Mouse (Mus musculus) neural tube, embryonic 15.5 days (tissue): ENCODE results near the gene Hydin. TPM values are rescaled to one million over a fixed set of nuclear protein-coding genes. Genes with fewer than 3 reads are reported as not detected.

ENCODE experiments used
- ATAC-seq: fragments of 200-750 bp; cut with Nextera tagmentation; 2 replicates; pipeline ENCODE4 v1.8.0; 2017; ENCODE audit warnings: mild to moderate bottlenecking, moderate TSS enrichment, moderate library complexity; ENCODE audit not compliant: low FRiP score
- H3K27ac ChIP-seq: fragments of 300-500 bp; sonication (generic); replicated peaks from 2 replicates; pipeline ENCODE4 v1.5.1; 2015; ENCODE audit warnings: mild to moderate bottlenecking, inconsistent platforms
- H3K27me3 ChIP-seq: fragments of 300-500 bp; sonication (generic); replicated peaks from 2 replicates; pipeline ENCODE4 v1.6.1; 2015; ENCODE audit warnings: inconsistent platforms
- H3K36me3 ChIP-seq: fragments of 300-500 bp; sonication (generic); 2 replicates; pipeline ENCODE4 v1.6.1; 2015; ENCODE audit warnings: inconsistent platforms
- H3K4me1 ChIP-seq: fragments of 300-500 bp; sonication (generic); 2 replicates; pipeline ENCODE4 v1.6.1; 2015; ENCODE audit warnings: inconsistent platforms
- H3K4me2 ChIP-seq: fragments of 300-500 bp; sonication (generic); 2 replicates; pipeline ENCODE4 v1.6.1; 2015; ENCODE audit warnings: inconsistent platforms, mild to moderate bottlenecking, moderate library complexity
- H3K4me3 ChIP-seq: fragments of 300-500 bp; sonication (generic); replicated peaks from 2 replicates; pipeline ENCODE4 v1.5.1; 2015; ENCODE audit warnings: mild to moderate bottlenecking, inconsistent platforms
- H3K9ac ChIP-seq: fragments of 300-500 bp; sonication (generic); replicated peaks from 2 replicates; pipeline ENCODE4 v1.6.1; 2015; ENCODE audit warnings: mild to moderate bottlenecking, inconsistent platforms
- H3K9me3 ChIP-seq: fragments of 300-500 bp; sonication (generic); replicated peaks from 2 replicates; pipeline ENCODE4 v1.6.1; 2016; ENCODE audit warnings: inconsistent platforms
- WGBS: fragments of 180-500 bp; shearing (Covaris S2); methylation state at CpG from one replicate; pipeline ENCODE4 v1.1.7; 2015; ENCODE audit warnings: mixed read lengths; 5-methylcytosine and 5-hydroxymethylcytosine counted together
- polyA plus RNA-seq: library from polyadenylated mRNA; unstranded; fragments of >200 nt; fragmentation: Nextera tagmentation; extraction: Ambion mirVana; gene quantifications from 2 replicates; pipeline ENCODE4 v1.2.1, GENCODE M21; 2015

Gene Hydin
- polyA plus RNA-seq, 1 experiment from 2014 or later: 0.31 TPM

DNA sequence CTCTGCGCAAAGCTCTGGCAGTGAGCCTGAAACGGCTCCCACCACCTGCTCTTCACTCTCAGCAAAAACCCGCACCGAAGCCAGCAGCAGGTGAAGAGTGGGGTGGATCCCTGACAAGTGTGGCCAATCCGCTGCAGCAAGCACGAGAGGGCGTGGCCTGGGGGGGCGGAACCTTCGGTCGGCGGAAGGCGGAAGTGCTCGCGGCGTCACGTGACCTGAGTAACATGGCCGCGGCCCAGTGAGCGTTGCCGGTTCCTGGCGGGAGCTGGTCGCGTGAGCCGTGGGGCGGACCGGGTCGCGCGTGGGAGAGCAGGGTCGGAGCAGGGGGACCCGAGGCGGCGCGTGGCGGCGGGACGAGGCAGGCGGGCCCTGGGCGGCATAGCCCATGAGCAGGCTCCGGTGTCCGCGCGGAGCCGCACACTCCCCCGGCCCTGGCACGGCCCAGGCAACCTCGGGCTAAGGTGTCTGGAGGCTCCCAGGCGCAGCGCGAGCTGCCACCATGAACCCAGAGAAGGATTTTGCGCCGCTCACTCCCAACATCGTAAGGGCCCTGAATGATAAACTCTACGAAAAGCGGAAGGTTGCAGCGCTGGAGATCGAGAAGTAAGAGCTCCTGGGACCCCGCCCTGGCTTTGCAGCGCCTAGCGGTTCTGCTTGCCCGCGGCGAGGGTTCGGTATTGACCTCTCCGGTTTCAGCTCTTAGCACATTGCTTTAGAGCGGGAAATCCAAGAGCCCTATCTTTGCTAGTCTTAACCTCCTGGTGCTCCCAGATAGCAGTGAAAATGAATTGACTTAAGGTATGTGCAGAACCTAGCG, 351.8 kb downstream of the Hydin start, which contains the start of gene Vac14:
Gene Vac14 (plus strand): TSS at position 195 of the 817 bp plus-strand sequence.
- 0 out of 2 replicates have a peak, but pooled peaks cover 5% of the 10 kb centered on the region for H3K27me3 ChIP-seq
- no peaks in the 10 kb centered on the region for H3K9me3 ChIP-seq
- under 1% methylated on average over 67 of the region's 67 CpGs for WGBS
- peak within 1 kb of the TSS; percentile 100 for H3K4me3 ChIP-seq
- peak; percentile 97 for ATAC-seq
- H3K27ac ChIP-seq: peak within 1 kb of the TSS; percentile 79
- peak within 1 kb of the TSS; percentile 82 for H3K9ac ChIP-seq
- no peaks in the 10 kb centered on the region for H3K36me3 ChIP-seq
- H3K4me2 ChIP-seq: peak within 1 kb of the TSS; percentile 90
- peaks cover 37% of the 10 kb centered on the region for H3K4me1 ChIP-seq

DNA sequence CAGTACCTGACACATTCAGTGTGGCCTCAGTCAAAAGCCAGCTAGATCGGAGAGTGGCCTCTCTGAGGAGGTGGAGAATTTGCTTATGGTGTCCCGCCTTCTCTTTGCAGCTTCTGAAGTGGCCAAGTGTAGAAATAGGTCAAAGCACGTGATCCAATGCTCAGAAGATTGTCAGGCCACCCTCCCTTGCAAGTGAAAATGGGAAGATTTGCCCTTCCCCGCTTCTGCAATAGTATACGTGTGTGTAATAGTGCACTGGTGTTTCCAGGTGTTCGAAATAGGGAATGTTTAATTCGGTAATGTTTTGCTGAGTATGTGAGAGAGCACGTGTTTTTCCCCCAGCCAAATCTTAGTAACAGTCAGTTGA, 352.4 kb downstream of the Hydin start:
- Histone ChIP-seq H3K4me1 (peaks cover 37% of the 10 kb centered on the region), H3K27me3 (0 out of 2 replicates have a peak, but pooled peaks cover 4% of the 10 kb centered on the region), H3K4me2 (peak overlapping the region; percentile 90), H3K36me3 (no peaks in the 10 kb centered on the region), H3K4me3 (peak overlapping the region; percentile 100), H3K9ac (peak overlapping the region; percentile 82), H3K27ac (peak overlapping the region; percentile 63; the same call in 1 of the 2 replicates), H3K9me3 (no peaks in the 10 kb centered on the region)
- 28% methylated on average over 8 of the region's 8 CpGs for WGBS
- ATAC-seq: no peak

- ATAC-seq: no peak
- Histone ChIP-seq H3K9me3 (no peaks in the 10 kb centered on the region), H3K4me1 (peaks cover 37% of the 10 kb centered on the region), H3K36me3 (no peaks in the 10 kb centered on the region), H3K4me3 (peak overlapping the region; percentile 100), H3K27ac (no peak overlapping the region), H3K9ac (no peak overlapping the region), H3K4me2 (peak overlapping the region; percentile 90), H3K27me3 (0 out of 2 replicates have a peak, but pooled peaks cover 4% of the 10 kb centered on the region)
- WGBS: 94% methylated on average over 5 of the region's 5 CpGs
Measured at GRCm38 (mm10) chr8:110619919-110620318, 353.1 kb downstream of the Hydin start.

DNA sequence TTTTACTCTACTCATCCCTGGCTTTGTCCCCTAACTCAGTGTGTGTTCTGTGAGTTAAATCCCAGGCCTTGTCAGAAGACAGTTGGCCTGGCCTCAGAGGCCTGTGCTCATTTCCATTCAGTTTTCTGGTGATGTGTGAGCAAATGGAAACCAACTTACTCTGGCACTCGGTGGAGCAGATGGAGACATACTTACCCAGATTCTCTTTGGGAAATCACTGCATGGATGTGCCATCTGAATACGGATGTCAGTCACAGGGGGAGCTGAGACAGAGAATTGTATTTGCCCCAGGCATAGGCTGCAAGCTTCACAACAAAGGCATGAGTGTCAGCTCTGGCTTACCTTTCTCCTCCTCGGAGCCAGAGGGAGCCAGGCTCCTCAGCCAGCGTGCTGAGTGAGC, 359.7 kb downstream of the Hydin start:
- 78% methylated on average over 4 of the region's 4 CpGs for WGBS
- H3K36me3 ChIP-seq: no peaks in the 10 kb centered on the region
- H3K9ac ChIP-seq: no peak overlapping the region
- H3K4me3 ChIP-seq: no peak overlapping the region
- H3K27me3 ChIP-seq: no peaks in the 10 kb centered on the region
- peaks cover 17% of the 10 kb centered on the region for H3K4me1 ChIP-seq
- H3K27ac ChIP-seq: no peak overlapping the region
- ATAC-seq: no peak
- H3K4me2 ChIP-seq: no peak overlapping the region
- H3K9me3 ChIP-seq: no peaks in the 10 kb centered on the region

DNA sequence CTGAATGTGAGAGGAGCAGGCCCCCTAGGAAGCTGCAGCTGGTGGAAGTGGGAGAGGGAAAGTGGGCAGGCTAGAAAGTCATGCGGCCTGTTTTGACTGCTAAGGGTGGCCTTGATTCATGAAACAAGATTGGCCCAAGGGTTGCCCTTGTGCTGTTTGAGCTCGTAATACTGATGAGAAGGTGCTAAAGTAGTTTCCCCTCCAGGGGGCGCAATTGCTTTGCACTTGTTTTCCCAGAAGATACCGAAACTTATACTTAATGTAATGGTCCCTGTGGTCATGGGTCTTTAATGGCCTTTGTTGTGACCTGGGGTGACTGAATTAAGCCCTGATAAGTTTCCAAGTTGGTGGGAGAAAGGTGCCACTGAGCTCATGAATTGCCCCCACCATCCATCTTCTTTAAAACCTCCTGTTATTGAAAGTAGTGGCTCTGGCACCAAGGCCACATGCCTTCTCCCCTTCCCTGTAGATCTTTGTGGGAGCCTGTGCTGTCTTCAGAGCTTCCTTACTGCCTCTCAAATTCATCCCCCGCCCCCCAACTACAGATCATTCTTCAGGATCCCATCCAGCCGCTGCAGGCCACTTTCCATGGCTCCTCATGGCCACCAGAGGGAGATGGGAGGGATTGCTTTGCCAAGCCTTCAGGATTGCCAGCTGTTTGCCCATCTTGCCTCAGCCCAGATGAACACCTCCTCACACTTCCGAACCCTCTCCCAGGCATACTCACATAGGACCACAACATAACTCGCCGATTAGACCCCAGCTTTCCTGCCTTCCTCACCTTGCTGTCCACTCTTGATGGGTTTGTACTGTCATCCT, 362.7 kb downstream of the Hydin start:
- no peak for ATAC-seq
- peaks cover 27% of the 10 kb centered on the region for H3K36me3 ChIP-seq
- WGBS: 73% methylated on average over 9 of the region's 9 CpGs

GRCm38 (mm10) chr8:110630079-110630478, 363.3 kb downstream of the Hydin start:
- Histone ChIP-seq H3K9ac (no peak overlapping the region), H3K4me3 (no peak overlapping the region), H3K36me3 (peaks cover 33% of the 10 kb centered on the region), H3K4me2 (no peak overlapping the region), H3K27ac (no peak overlapping the region), H3K4me1 (peaks cover 12% of the 10 kb centered on the region; the same call in 1 of the 2 replicates), H3K27me3 (no peaks in the 10 kb centered on the region), H3K9me3 (no peaks in the 10 kb centered on the region)
- no peak for ATAC-seq
- WGBS: 93% methylated on average over 3 of the region's 3 CpGs

More for the DNA sequence above, 362.7 kb downstream of the Hydin start:
- H3K9ac ChIP-seq: no peak overlapping the region
- H3K4me3 ChIP-seq: no peak overlapping the region
- H3K27me3 ChIP-seq: no peaks in the 10 kb centered on the region
- no peak overlapping the region for H3K27ac ChIP-seq
- no peak overlapping the region for H3K4me2 ChIP-seq
- H3K9me3 ChIP-seq: no peaks in the 10 kb centered on the region
- H3K4me1 ChIP-seq: peaks cover 12% of the 10 kb centered on the region; the same call in 1 of the 2 replicates

- peaks cover 39% of the 10 kb centered on the region for H3K36me3 ChIP-seq
- WGBS: 82% methylated on average over 8 of the region's 8 CpGs
- 0 out of 2 replicates have a peak, but pooled peaks have one; percentile 45 for ATAC-seq
- no peaks in the 10 kb centered on the region for H3K9me3 ChIP-seq
- H3K4me2 ChIP-seq: no peak overlapping the region
- H3K27me3 ChIP-seq: no peaks in the 10 kb centered on the region
- no peak overlapping the region for H3K4me3 ChIP-seq
- H3K27ac ChIP-seq: peak overlapping the region; percentile 43
- H3K4me1 ChIP-seq: peaks cover 12% of the 10 kb centered on the region; the same call in 1 of the 2 replicates
- H3K9ac ChIP-seq: no peak overlapping the region
Measured at GRCm38 (mm10) chr8:110630571-110631071, 363.8 kb downstream of the Hydin start.

GRCm38 (mm10) chr8:110631201-110631600, 364.4 kb downstream of the Hydin start:
- H3K36me3 ChIP-seq: peaks cover 45% of the 10 kb centered on the region
- peak overlapping the region; percentile 43; the same call in 1 of the 2 replicates for H3K27ac ChIP-seq
- no peak for ATAC-seq
- no peak overlapping the region for H3K9ac ChIP-seq
- H3K27me3 ChIP-seq: no peaks in the 10 kb centered on the region
- H3K9me3 ChIP-seq: no peaks in the 10 kb centered on the region
- no peak overlapping the region for H3K4me2 ChIP-seq
- peaks cover 12% of the 10 kb centered on the region; the same call in 1 of the 2 replicates for H3K4me1 ChIP-seq
- no peak overlapping the region for H3K4me3 ChIP-seq
- 95% methylated on average over 7 of the region's 7 CpGs for WGBS

DNA sequence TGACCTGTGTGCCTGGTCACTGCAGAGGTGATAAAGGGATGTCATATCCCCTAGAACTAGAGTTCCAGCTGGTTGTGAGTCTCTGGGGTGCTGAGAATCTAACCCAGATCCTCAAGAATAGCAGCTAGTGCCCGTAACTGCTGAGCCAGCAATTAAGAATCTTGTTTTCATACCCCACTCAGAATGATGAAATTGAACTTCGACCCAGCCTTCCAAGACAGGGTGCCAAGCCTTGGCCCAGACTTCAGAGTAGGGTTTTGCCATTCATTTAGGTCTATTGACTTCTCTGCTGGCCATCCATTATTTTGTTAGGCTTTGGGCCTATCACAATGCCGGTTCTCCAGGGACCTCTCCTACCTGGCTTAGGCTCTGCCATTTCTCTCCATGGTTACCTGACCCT, 367.0 kb downstream of the Hydin start:
- ATAC-seq: no peak
- 98% methylated on average over 3 of the region's 3 CpGs for WGBS
- H3K9ac ChIP-seq: no peak overlapping the region
- peaks cover 69% of the 10 kb centered on the region for H3K36me3 ChIP-seq
- H3K9me3 ChIP-seq: no peaks in the 10 kb centered on the region
- no peak overlapping the region for H3K4me2 ChIP-seq
- H3K4me1 ChIP-seq: 0 out of 2 replicates have a peak, but pooled peaks cover 12% of the 10 kb centered on the region
- H3K27me3 ChIP-seq: no peaks in the 10 kb centered on the region
- H3K27ac ChIP-seq: no peak overlapping the region
- no peak overlapping the region for H3K4me3 ChIP-seq

DNA sequence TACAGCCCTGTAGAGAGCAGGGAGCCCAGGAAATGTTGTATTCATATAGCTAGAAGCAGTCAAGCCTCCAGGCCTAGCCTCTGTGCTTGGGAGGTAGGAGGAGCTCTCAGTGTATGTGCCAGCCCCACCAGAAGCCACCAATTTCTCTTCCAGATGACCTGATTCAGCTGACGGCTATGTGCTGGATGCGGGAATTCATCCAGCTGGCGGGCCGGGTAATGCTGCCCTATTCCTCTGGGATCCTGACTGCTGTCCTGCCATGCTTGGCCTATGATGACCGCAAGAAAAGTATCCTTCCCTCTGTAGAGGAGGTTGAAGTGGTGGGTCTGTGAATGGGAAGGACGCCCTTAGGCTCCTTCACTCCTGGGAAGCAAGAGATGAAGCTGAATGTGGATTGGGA, 369.4 kb downstream of the Hydin start:
- H3K4me2 ChIP-seq: no peak overlapping the region
- H3K9ac ChIP-seq: no peak overlapping the region
- peaks cover 69% of the 10 kb centered on the region for H3K36me3 ChIP-seq
- no peaks in the 10 kb centered on the region for H3K27me3 ChIP-seq
- 94% methylated on average over 6 of the region's 6 CpGs for WGBS
- H3K27ac ChIP-seq: no peak overlapping the region
- ATAC-seq: no peak
- H3K9me3 ChIP-seq: no peaks in the 10 kb centered on the region
- H3K4me1 ChIP-seq: no peaks in the 10 kb centered on the region
- H3K4me3 ChIP-seq: no peak overlapping the region

- no peak overlapping the region for H3K9ac ChIP-seq
- no peak overlapping the region for H3K4me3 ChIP-seq
- no peak overlapping the region for H3K27ac ChIP-seq
- H3K36me3 ChIP-seq: peaks cover 28% of the 10 kb centered on the region
- no peak for ATAC-seq
- 87% methylated on average over 5 of the region's 5 CpGs for WGBS
- no peaks in the 10 kb centered on the region for H3K9me3 ChIP-seq
- H3K27me3 ChIP-seq: no peaks in the 10 kb centered on the region
- no peaks in the 10 kb centered on the region for H3K4me1 ChIP-seq
- no peak overlapping the region for H3K4me2 ChIP-seq
Measured at GRCm38 (mm10) chr8:110642331-110642730, 375.6 kb downstream of the Hydin start.
